8 mouse cellular contexts compared by ENCODE assay signal in genomic region chr11:58937909-58938308, GRCm38 (mm10). TPM values are rescaled to one million over a fixed set of nuclear protein-coding genes. Genes with fewer than 3 reads are reported as not detected.
DNase-seq lines count a peak whose midpoint lies in the region; ATAC-seq and TF ChIP-seq lines count a peak whose summit lies in the region.

No protein-coding gene starts in this region.

- peak overlapping the region; percentile 90 for H3K4me3 ChIP-seq in heart, embryonic 15.5 days
- H3K4me3 ChIP-seq in forebrain, embryonic 14.5 days (ENCODE audit: low read depth, low read length), result peak overlapping the region; percentile 96
- H3K4me3 ChIP-seq in liver, embryonic 14.5 days (ENCODE audit: insufficient read depth in 1 of 2, low read depth in 2 of 2, low read length in 2 of 2), result peak overlapping the region; percentile 74 to 84
- peak overlapping the region; percentile 97 for H3K4me3 ChIP-seq in stomach, embryonic 14.5 days (ENCODE audit: low read depth, low read length)

- no peak for DNase-seq in heart, postnatal 4 days
- DNase-seq in NIH3T3 (ENCODE audit: low read depth) (peak; percentile 48), adipocyte (ENCODE audit: low spot score) (no peak)
- peak; percentile 45 for DNase-seq in forebrain, embryonic 14.5 days (ENCODE audit: low spot score)
- DNase-seq in liver, embryonic 14.5 days (ENCODE audit: low read depth in 3 of 3, low spot score in 3 of 3), result no peak
- no peak for DNase-seq in adrenal gland, adult 18-20 months (ENCODE audit: low spot score in 2 of 2)

- peaks cover 25% of the 10 kb centered on the region for H3K4me1 ChIP-seq in heart, embryonic 15.5 days (replicated peaks)
- peaks cover 9% of the 10 kb centered on the region for H3K4me1 ChIP-seq in forebrain, embryonic 14.5 days (ENCODE audit: control insufficient read depth, insufficient read depth, low read length)
- peaks cover 9 to 14% of the 10 kb centered on the region in 2 experiments for H3K4me1 ChIP-seq in liver, embryonic 14.5 days (replicated peaks; ENCODE audit: control insufficient read depth in 2 of 2, insufficient read depth in 2 of 2, low read length in 1 of 2)
- peaks cover 13% of the 10 kb centered on the region for H3K4me1 ChIP-seq in stomach, embryonic 14.5 days (ENCODE audit: control insufficient read depth, insufficient read depth, low read length)

- no peaks in the 10 kb centered on the region for H3K9me3 ChIP-seq in heart, embryonic 15.5 days (replicated peaks)
- H3K9me3 ChIP-seq in forebrain, embryonic 14.5 days (replicated peaks; ENCODE audit: control insufficient read depth, low read length), result no peaks in the 10 kb centered on the region
- no peaks in the 10 kb centered on the region for H3K9me3 ChIP-seq in liver, embryonic 14.5 days (ENCODE audit: control insufficient read depth, low read length)
- H3K9me3 ChIP-seq in stomach, embryonic 14.5 days (ENCODE audit: control insufficient read depth, low read depth, low read length), result no peaks in the 10 kb centered on the region

- peak overlapping the region; percentile 98 for H3K9ac ChIP-seq in heart, embryonic 15.5 days
- H3K9ac ChIP-seq in forebrain, embryonic 14.5 days (ENCODE audit: low read length), result peak overlapping the region; percentile 98
- peak overlapping the region; percentile 87 for H3K9ac ChIP-seq in liver, embryonic 14.5 days (replicated peaks)
- peak overlapping the region; percentile 97 for H3K9ac ChIP-seq in stomach, embryonic 14.5 days (replicated peaks; ENCODE audit: low read depth, low read length)

- no peak for TF ChIP-seq CTCF in liver, embryonic 14.5 days (IDR thresholded peaks at IDR 0.05; ENCODE audit: low read depth)

- under 1% methylated on average over 13 of the region's 13 CpGs for WGBS in heart, embryonic 15.5 days
- WGBS in forebrain, embryonic 14.5 days, result 1% methylated on average over 11 of the region's 13 CpGs
- whole genome bisulfite sequencing in liver, embryonic 14.5 days (ENCODE audit: insufficient replicate concordance), result 3% methylated on average over 13 of the region's 13 CpGs
- 1% methylated on average over 12 of the region's 13 CpGs for WGBS in stomach, embryonic 14.5 days

- no peak for TF ChIP-seq EP300 in liver, embryonic 14.5 days (IDR thresholded peaks at IDR 0.05; ENCODE audit: low read depth)

- peaks cover 4% of the 10 kb centered on the region; the same call in 1 of the 2 replicates for H3K27me3 ChIP-seq in heart, embryonic 15.5 days
- H3K27me3 ChIP-seq in forebrain, embryonic 14.5 days (replicated peaks; ENCODE audit: control insufficient read depth, insufficient read depth, low read length), result no peaks in the 10 kb centered on the region
- no peaks in the 10 kb centered on the region; the same call in 1 of the 2 replicates for H3K27me3 ChIP-seq in liver, embryonic 14.5 days (ENCODE audit: control insufficient read depth, insufficient read depth, low read length)
- no peaks in the 10 kb centered on the region for H3K27me3 ChIP-seq in stomach, embryonic 14.5 days (ENCODE audit: control insufficient read depth, insufficient read depth, low read length)

- peak overlapping the region; percentile 95 for H3K4me2 ChIP-seq in heart, embryonic 15.5 days
- H3K4me2 ChIP-seq in forebrain, embryonic 14.5 days (ENCODE audit: low read length), result peak overlapping the region; percentile 85
- peak overlapping the region; percentile 93 for H3K4me2 ChIP-seq in liver, embryonic 14.5 days (ENCODE audit: low read depth)
- peak overlapping the region; percentile 94 for H3K4me2 ChIP-seq in stomach, embryonic 14.5 days (replicated peaks; ENCODE audit: low read depth, low read length)

- H3K27ac ChIP-seq in heart, embryonic 15.5 days, result peak overlapping the region; percentile 98
- peak overlapping the region; percentile 93 for H3K27ac ChIP-seq in forebrain, embryonic 14.5 days (ENCODE audit: low read depth, low read length)
- H3K27ac ChIP-seq in liver, embryonic 14.5 days, result peak overlapping the region; percentile 83; the same call in 1 of the 2 replicates
- peak overlapping the region; percentile 94; the same call in 1 of the 2 replicates for H3K27ac ChIP-seq in stomach, embryonic 14.5 days (ENCODE audit: low read length)

- H3K36me3 ChIP-seq in heart, embryonic 15.5 days, result peaks cover 33% of the 10 kb centered on the region
- H3K36me3 ChIP-seq in forebrain, embryonic 14.5 days (ENCODE audit: control insufficient read depth, insufficient read depth, low read length), result peaks cover 38% of the 10 kb centered on the region
- peaks cover 23% of the 10 kb centered on the region for H3K36me3 ChIP-seq in liver, embryonic 14.5 days (replicated peaks; ENCODE audit: control insufficient read depth, insufficient read depth, low read depth)
- peaks cover 33% of the 10 kb centered on the region for H3K36me3 ChIP-seq in stomach, embryonic 14.5 days (ENCODE audit: control insufficient read depth, insufficient read depth, low read length)

- no peak for ATAC-seq in heart, embryonic 15.5 days (replicated peaks; ENCODE audit: insufficient number of reproducible peaks, insufficient read depth, low FRiP score, low read depth)
- ATAC-seq in forebrain, embryonic 14.5 days, result no peak
- ATAC-seq in liver, embryonic 14.5 days (ENCODE audit: insufficient read depth), result peak; percentile 25; the same call in 1 of the 2 replicates
- no peak for ATAC-seq in stomach, embryonic 14.5 days (ENCODE audit: insufficient number of reproducible peaks, insufficient read depth, low FRiP score, low read depth)

RNA-seq across cellular contexts. Expression of gene Rnf187, which starts 0.8 kb away (rescaled TPM):
- polyA plus RNA-seq in heart, embryonic 15.5 days (2015; fragmentation: Nextera tagmentation; extraction: Ambion mirVana), result 170 and 210 TPM in 2 replicates
- total RNA-seq in heart, postnatal 4 days (2021), result 100 to 1,000 TPM; 161 to 165 TPM
- 457 and 463 TPM in 2 replicates for polyA plus RNA-seq in forebrain, embryonic 14.5 days (2014; fragmentation: Nextera tagmentation; extraction: Ambion mirVana)
- 80.8 and 83.3 TPM in 2 replicates for polyA plus RNA-seq in liver, embryonic 14.5 days (2012; rRNA removed)
- 104 and 120 TPM in 2 replicates for polyA plus RNA-seq in liver, embryonic 14.5 days (2014; fragmentation: Nextera tagmentation; extraction: Ambion mirVana)
- polyA plus RNA-seq in stomach, embryonic 14.5 days (2014; fragmentation: Nextera tagmentation; extraction: Ambion mirVana), result 211 and 222 TPM in 2 replicates
- 100 to 1,000 TPM; 171 to 177 TPM for total RNA-seq in adrenal gland, adult 18-20 months (2021)

RNA-seq across cellular contexts. Expression of gene Hist3h2ba, which starts 10.8 kb away (rescaled TPM):
- 18.0 and 18.3 TPM in 2 replicates for polyA plus RNA-seq in heart, embryonic 15.5 days (2015; fragmentation: Nextera tagmentation; extraction: Ambion mirVana)
- total RNA-seq in heart, postnatal 4 days (2021), result 10 to 100 TPM; 21.8 to 22.6 TPM
- 279 and 359 TPM in 2 replicates for polyA plus RNA-seq in forebrain, embryonic 14.5 days (2014; fragmentation: Nextera tagmentation; extraction: Ambion mirVana)
- polyA plus RNA-seq in liver, embryonic 14.5 days (2012; rRNA removed), result 15.7 and 16.0 TPM in 2 replicates
- 4.2 and 6.0 TPM in 2 replicates for polyA plus RNA-seq in liver, embryonic 14.5 days (2014; fragmentation: Nextera tagmentation; extraction: Ambion mirVana)
- 31.2 and 32.5 TPM in 2 replicates for polyA plus RNA-seq in stomach, embryonic 14.5 days (2014; fragmentation: Nextera tagmentation; extraction: Ambion mirVana)
- 1 to 10 TPM; 5.8 to 6.0 TPM for total RNA-seq in adrenal gland, adult 18-20 months (2021)

RNA-seq across cellular contexts. Expression of gene Hist3h2a, which starts 16.6 kb away (rescaled TPM):
- polyA plus RNA-seq in heart, embryonic 15.5 days (2015; fragmentation: Nextera tagmentation; extraction: Ambion mirVana), result 30.4 and 34.7 TPM in 2 replicates
- total RNA-seq in heart, postnatal 4 days (2021), result 10 to 100 TPM; 46.8 to 50.0 TPM
- polyA plus RNA-seq in forebrain, embryonic 14.5 days (2014; fragmentation: Nextera tagmentation; extraction: Ambion mirVana), result 149 and 151 TPM in 2 replicates
- 11.0 and 11.5 TPM in 2 replicates for polyA plus RNA-seq in liver, embryonic 14.5 days (2012; rRNA removed)
- 13.5 and 16.7 TPM in 2 replicates for polyA plus RNA-seq in liver, embryonic 14.5 days (2014; fragmentation: Nextera tagmentation; extraction: Ambion mirVana)
- polyA plus RNA-seq in stomach, embryonic 14.5 days (2014; fragmentation: Nextera tagmentation; extraction: Ambion mirVana), result 32.4 and 33.9 TPM in 2 replicates
- total RNA-seq in adrenal gland, adult 18-20 months (2021), result 10 to 100 TPM; 13.3 to 17.6 TPM

RNA-seq across cellular contexts. Expression of gene Trim17, which starts 16.6 kb away (rescaled TPM):
- polyA plus RNA-seq in heart, embryonic 15.5 days (2015; fragmentation: Nextera tagmentation; extraction: Ambion mirVana), result 0.27 and 0.57 TPM in 2 replicates
- total RNA-seq in heart, postnatal 4 days (2021), result under 1 TPM in 1 of 2 experiments, not detected in 1; 0.10 TPM
- 1.3 and 1.9 TPM in 2 replicates for polyA plus RNA-seq in forebrain, embryonic 14.5 days (2014; fragmentation: Nextera tagmentation; extraction: Ambion mirVana)
- polyA plus RNA-seq in liver, embryonic 14.5 days (2012; rRNA removed), result 0.05 and 0.06 TPM in 2 replicates
- polyA plus RNA-seq in liver, embryonic 14.5 days (2014; fragmentation: Nextera tagmentation; extraction: Ambion mirVana), result 0.06 and 0.14 TPM in 2 replicates
- polyA plus RNA-seq in stomach, embryonic 14.5 days (2014; fragmentation: Nextera tagmentation; extraction: Ambion mirVana), result 0.20 and 0.62 TPM in 2 replicates
- total RNA-seq in adrenal gland, adult 18-20 months (2021), result under 1 TPM; 0.06 to 0.10 TPM

RNA-seq across cellular contexts. Expression of gene Btnl10, which starts 20.2 kb away (rescaled TPM):
- 0.16 TPM in 1 of 2 replicates, not detected in the other for polyA plus RNA-seq in heart, embryonic 15.5 days (2015; fragmentation: Nextera tagmentation; extraction: Ambion mirVana)
- not detected for total RNA-seq in heart, postnatal 4 days (2021)
- polyA plus RNA-seq in forebrain, embryonic 14.5 days (2014; fragmentation: Nextera tagmentation; extraction: Ambion mirVana), result not detected in 2 replicates
- 18.2 and 19.3 TPM in 2 replicates for polyA plus RNA-seq in liver, embryonic 14.5 days (2012; rRNA removed)
- polyA plus RNA-seq in liver, embryonic 14.5 days (2014; fragmentation: Nextera tagmentation; extraction: Ambion mirVana), result 9.1 and 9.6 TPM in 2 replicates
- 0.07 TPM in 1 of 2 replicates, not detected in the other for polyA plus RNA-seq in stomach, embryonic 14.5 days (2014; fragmentation: Nextera tagmentation; extraction: Ambion mirVana)
- not detected for total RNA-seq in adrenal gland, adult 18-20 months (2021)

Comparison
In these comparisons a context has a peak if more than half of its experiments do, and no peak if none do; other contexts are left out.
1. DNase-seq: peak in NIH3T3 (single experiment) and forebrain, embryonic 14.5 days (single experiment); none in heart, postnatal 4 days (single experiment), liver, embryonic 14.5 days (0 of 3), adrenal gland, adult 18-20 months (0 of 2) and adipocyte (single experiment).
2. Peak in every context shown above with its lines, with median percentiles within 50 percentile points of each other: H3K27ac ChIP-seq, H3K4me2 ChIP-seq, H3K4me3 ChIP-seq and H3K9ac ChIP-seq.